Mouse (Mus musculus): Measurements from ENCODE around the gene Carf. TPM values are rescaled to one million over a fixed set of nuclear protein-coding genes. Genes with fewer than 3 reads are reported as not detected.
A peak's percentile ranks its signal among the peaks of the same experiment; 100 is the strongest.
"Not testable (repeated sequence)": the region's sequence is repeated elsewhere in the genome, so short reads cannot be mapped to it uniquely, and the experiment has no call there.

The Carf gene
- 10 to 100 TPM; 24.1 to 27.6 TPM for total RNA-seq (2021)

DNA sequence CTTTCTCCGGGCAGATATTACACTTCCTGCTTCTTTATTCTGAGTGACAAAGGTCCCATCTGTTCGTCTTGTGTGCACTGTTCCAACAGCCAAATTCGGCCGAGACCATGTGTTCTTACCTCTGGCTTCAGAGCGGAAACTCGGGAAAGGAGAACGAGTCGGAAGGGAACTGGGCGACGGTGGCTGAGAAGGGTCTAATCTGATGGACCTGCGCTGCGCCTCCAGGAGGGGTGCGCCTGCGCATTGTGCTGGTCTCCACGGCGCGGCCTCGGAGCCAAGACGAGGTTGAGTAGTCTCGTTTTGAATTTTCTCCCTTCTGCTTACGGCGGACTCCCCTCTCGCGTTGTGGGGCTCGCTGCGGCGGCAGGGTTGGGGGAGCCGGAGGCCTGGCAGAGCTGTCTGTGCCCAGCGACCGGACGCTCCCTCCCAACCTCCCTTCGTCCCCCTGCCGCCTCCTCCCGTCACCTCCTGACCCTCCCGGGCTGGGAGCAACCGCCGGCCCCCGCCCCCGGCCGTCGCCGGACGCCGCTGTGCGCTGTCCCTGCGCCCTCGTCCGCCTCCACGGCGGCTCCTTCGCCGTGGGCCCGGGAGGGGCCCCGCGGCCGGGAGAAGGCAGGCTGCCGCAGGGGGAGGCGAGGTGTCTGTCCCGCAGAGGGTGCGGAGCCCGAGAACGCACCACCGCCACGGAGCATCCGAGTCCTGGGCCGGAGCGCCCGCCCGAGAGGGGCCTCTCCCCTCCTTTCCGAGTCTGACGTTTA, at the start of gene Carf, which contains the start of gene Wdr12:
TSS of gene Carf (plus strand) at position 224 of the 758 bp plus-strand sequence.
TSS of gene Wdr12 (minus strand) at position 622 of the 758 bp plus-strand sequence.
- intact Hi-C loops (cut with DNase I), result loop anchor here (1.0 to 10.0 kb wide), 2 partner anchors 82 to 213 kb away; partner anchors contain the start of gene Nbeal1
- peak; percentile 99 for DNase-seq (ENCODE audit: low spot score in 2 of 2)

DNA sequence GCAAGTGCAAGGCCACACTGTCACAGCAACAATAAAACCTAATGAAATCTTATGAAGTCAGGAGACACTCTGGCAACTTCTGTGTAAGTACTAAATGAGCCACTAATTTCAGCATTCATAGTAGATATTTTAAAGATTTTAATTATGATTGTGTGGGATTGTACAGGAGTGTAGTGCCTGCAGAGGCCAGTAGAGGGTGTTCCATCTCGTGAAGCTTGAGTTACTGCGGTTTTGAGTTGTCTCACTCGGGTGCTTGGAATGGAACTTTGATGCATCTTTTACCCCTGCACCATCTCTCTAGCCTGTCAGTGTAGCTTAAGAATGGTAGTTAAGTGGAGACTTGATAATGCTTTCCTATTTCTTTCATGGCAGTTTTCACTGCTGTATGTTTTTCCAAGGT, 43.4 kb upstream of the Carf start:
- no peak for DNase-seq (ENCODE audit: low spot score in 2 of 2)
- intact Hi-C loops (cut with DNase I), result no loop called here

GRCm38 (mm10) chr1:60056310-60056709, 41.7 kb upstream of the Carf start:
- intact Hi-C loops (cut with DNase I), result no loop called here
- DNase-seq (ENCODE audit: low spot score in 2 of 2), result no peak

GRCm38 (mm10) chr1:60070725-60071124, 27.3 kb upstream of the Carf start:
- intact Hi-C loops (cut with DNase I); DNase-seq (ENCODE audit: low spot score in 2 of 2): not testable (repeated sequence)

- intact Hi-C loops (cut with DNase I), result no loop called here
- no peak for DNase-seq (ENCODE audit: low spot score in 2 of 2)
Measured at GRCm38 (mm10) chr1:60074935-60075334, 23.1 kb upstream of the Carf start.

GRCm38 (mm10) chr1:60075590-60075989, 22.5 kb upstream of the Carf start:
- DNase-seq (ENCODE audit: low spot score in 2 of 2), result no peak

DNA sequence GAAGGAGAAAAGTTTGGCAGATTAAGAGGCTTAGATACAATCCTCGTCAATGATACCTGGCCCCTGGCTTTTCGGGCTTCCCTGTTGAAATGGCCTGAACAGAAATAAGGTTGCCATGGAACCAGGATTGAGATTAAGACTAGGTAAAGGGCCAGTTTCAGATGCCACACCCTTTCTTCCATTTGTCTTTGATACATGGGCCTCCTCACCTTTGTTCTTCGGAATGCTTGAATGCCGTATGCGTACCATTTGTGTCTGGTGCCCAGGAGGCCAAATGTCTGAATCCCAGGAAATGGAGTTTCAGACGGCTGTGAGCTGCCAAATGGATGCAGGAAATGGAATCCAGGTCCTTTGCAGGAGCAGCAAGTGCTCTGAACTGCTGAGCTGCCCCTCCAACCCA, 21.6 kb upstream of the Carf start:
- intact Hi-C loops (cut with DNase I), result no loop called here

More at GRCm38 (mm10) chr1:60075590-60075989, 22.5 kb upstream of the Carf start:
- intact Hi-C loops (cut with DNase I), result no loop called here

GRCm38 (mm10) chr1:60096572-60097276, 1.3 kb upstream of the Carf start:
- intact Hi-C loops (cut with DNase I), result loop anchor here (10.0 kb wide), 1 partner anchor 212 kb away; no protein-coding TSS in a partner anchor
- peak in 1 of 2 experiments; percentile 1 for DNase-seq (ENCODE audit: low spot score in 2 of 2)

More for the DNA sequence above, 21.6 kb upstream of the Carf start:
- no peak for DNase-seq (ENCODE audit: low spot score in 2 of 2)

GRCm38 (mm10) chr1:60097277-60098023, 597 bp upstream of the Carf start:
- peak; percentile 78 to 89 for DNase-seq (ENCODE audit: low spot score in 2 of 2)
- intact Hi-C loops (cut with DNase I), result loop anchor here (1.0 to 10.0 kb wide), 2 partner anchors 83 to 213 kb away; partner anchors contain the start of gene Nbeal1

GRCm38 (mm10) chr1:60098839-60099238, 792 bp downstream of the Carf start:
- intact Hi-C loops (cut with DNase I), result loop anchor here (1.0 to 10.0 kb wide), 2 partner anchors 81 to 214 kb away; partner anchors contain the start of gene Nbeal1
- peak in 1 of 2 experiments; percentile 5 for DNase-seq (ENCODE audit: low spot score in 2 of 2)

- intact Hi-C loops (cut with DNase I), result loop anchor here (10.0 kb wide), 1 partner anchor 760 kb away; no protein-coding TSS in a partner anchor
- DNase-seq (ENCODE audit: low spot score in 2 of 2), result no peak
Measured at GRCm38 (mm10) chr1:60104582-60104981, 6.5 kb downstream of the Carf start.

- intact Hi-C loops (cut with DNase I), result no loop called here
- no peak for DNase-seq (ENCODE audit: low spot score in 2 of 2)
Measured at GRCm38 (mm10) chr1:60117721-60118455, 19.8 kb downstream of the Carf start.

GRCm38 (mm10) chr1:60137346-60137745, 39.3 kb downstream of the Carf start:
- no peak for DNase-seq (ENCODE audit: low spot score in 2 of 2)
- intact Hi-C loops (cut with DNase I), result no loop called here

GRCm38 (mm10) chr1:60152700-60153099, 54.7 kb downstream of the Carf start:
- intact Hi-C loops (cut with DNase I), result no loop called here
- DNase-seq (ENCODE audit: low spot score in 2 of 2), result no peak

- intact Hi-C loops (cut with DNase I), result no loop called here
- no peak for DNase-seq (ENCODE audit: low spot score in 2 of 2)
Measured at GRCm38 (mm10) chr1:60156651-60157050, 58.6 kb downstream of the Carf start.

GRCm38 (mm10) chr1:60158411-60158810, 60.4 kb downstream of the Carf start:
- DNase-seq (ENCODE audit: low spot score in 2 of 2), result peak in 1 of 2 experiments; percentile 4
- intact Hi-C loops (cut with DNase I), result no loop called here

DNA sequence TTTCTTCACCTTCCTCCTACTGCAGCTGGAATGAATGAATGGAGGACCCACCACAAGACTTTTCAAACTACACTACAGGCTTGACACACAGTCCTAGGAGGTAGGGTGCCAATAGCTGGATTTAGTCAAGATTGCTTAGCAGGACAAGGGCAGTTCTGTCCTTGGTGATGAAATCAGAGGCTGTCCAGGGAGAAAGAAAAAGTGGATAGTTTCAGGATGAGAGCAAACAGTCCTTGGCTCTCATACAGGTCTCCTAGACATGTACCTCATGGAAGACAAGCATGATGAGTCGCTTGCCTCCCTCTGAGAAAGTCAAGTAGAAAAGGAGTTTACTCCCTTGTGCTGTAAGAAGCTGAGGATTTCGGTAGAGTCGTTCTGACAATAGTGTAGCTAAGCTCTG, 65.6 kb downstream of the Carf start:
- intact Hi-C loops (cut with DNase I), result no loop called here
- no peak for DNase-seq (ENCODE audit: low spot score in 2 of 2)

DNA sequence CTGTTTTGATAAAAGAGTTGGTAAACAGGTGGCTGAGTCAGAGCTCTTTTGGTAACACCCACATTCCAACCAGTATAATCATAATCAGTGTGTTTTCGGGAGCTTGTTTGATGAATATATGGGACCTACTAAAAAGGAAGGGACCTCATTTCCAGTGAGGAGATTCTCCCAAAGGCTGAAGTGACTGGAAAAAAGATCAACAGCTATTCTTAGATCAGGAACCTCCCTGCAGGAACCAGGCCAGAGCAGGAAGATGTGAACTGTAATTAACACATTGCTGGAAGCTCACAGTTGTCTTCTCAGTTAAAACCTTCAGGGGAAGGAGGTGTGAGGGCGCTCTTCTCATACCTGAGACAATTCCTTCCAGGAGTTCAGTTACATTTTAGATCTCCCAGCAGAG, 71.6 kb downstream of the Carf start:
- no peak for DNase-seq (ENCODE audit: low spot score in 2 of 2)
- intact Hi-C loops (cut with DNase I), result no loop called here

DNA sequence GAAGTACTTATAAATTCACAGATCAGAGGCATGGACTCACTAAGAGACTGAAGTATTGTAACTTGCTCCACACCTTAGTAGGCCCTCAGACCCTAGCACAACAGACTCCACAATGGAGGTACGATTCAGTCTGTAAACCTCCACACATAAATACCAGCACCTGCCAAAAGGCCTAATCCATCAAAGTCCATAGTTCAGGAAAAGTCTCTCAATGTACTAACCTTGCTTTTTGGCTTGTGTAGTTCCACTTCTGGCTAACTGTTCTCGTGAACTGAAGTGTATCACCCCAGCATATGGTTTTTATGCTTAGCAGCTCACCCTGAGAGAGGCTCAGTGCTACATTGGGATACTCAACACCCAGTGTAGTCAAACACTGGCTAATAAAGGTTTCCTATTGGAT, 72.2 kb downstream of the Carf start:
- intact Hi-C loops (cut with DNase I), result no loop called here
- DNase-seq (ENCODE audit: low spot score in 2 of 2), result no peak
